Mouse (Mus musculus): ENCODE measurements around the gene Gng7. TPM values are rescaled to one million over a fixed set of nuclear protein-coding genes. Genes with fewer than 3 reads are reported as not detected.
A peak's percentile ranks its signal among the peaks of the same experiment; 100 is the strongest.

The Gng7 gene
- polyA plus RNA-seq, 1 experiment from 2014 or later, result 32.1 TPM

- Histone ChIP-seq H3K4me3 (no peak overlapping the region), H3K4me2 (replicated peaks) (no peak overlapping the region), H3K9me3 (no peaks in the 10 kb centered on the region), H3K27me3 (no peaks in the 10 kb centered on the region), H3K36me3 (no peaks in the 10 kb centered on the region), H3K27ac (replicated peaks) (no peak overlapping the region), H3K9ac (replicated peaks) (no peak overlapping the region), H3K4me1 (peaks cover 16% of the 10 kb centered on the region)
- WGBS, result 92% methylated on average over 5 of the region's 5 CpGs
- ATAC-seq (replicated peaks), result no peak
Measured at GRCm38 (mm10) chr10:80958979-80959637, 55.6 kb downstream of the Gng7 start.

- Histone ChIP-seq H3K9ac (replicated peaks) (no peak overlapping the region), H3K4me2 (replicated peaks) (no peak overlapping the region), H3K27me3 (no peaks in the 10 kb centered on the region), H3K4me3 (no peak overlapping the region), H3K4me1 (peaks cover 7% of the 10 kb centered on the region), H3K36me3 (no peaks in the 10 kb centered on the region), H3K9me3 (no peaks in the 10 kb centered on the region), H3K27ac (replicated peaks) (no peak overlapping the region)
- WGBS, result 71% methylated on average over 4 of the region's 4 CpGs
- no peak for ATAC-seq (replicated peaks)
Measured at GRCm38 (mm10) chr10:80957791-80958190, 57.0 kb downstream of the Gng7 start.

GRCm38 (mm10) chr10:80956901-80957300 is 57.8 kb downstream of the Gng7 start:
- 80% methylated on average over 6 of the region's 6 CpGs for WGBS
- H3K27ac ChIP-seq (replicated peaks), result no peak overlapping the region
- no peak overlapping the region for H3K4me3 ChIP-seq
- no peaks in the 10 kb centered on the region for H3K27me3 ChIP-seq
- H3K36me3 ChIP-seq, result no peaks in the 10 kb centered on the region
- H3K4me1 ChIP-seq, result peaks cover 6% of the 10 kb centered on the region
- H3K9ac ChIP-seq (replicated peaks), result no peak overlapping the region
- ATAC-seq (replicated peaks), result no peak
- no peak overlapping the region for H3K4me2 ChIP-seq (replicated peaks)
- H3K9me3 ChIP-seq, result no peaks in the 10 kb centered on the region

GRCm38 (mm10) chr10:80956385-80956784 is 58.4 kb downstream of the Gng7 start:
- Histone ChIP-seq H3K9ac (replicated peaks) (no peak overlapping the region), H3K4me1 (peaks cover 6% of the 10 kb centered on the region), H3K4me3 (no peak overlapping the region), H3K9me3 (no peaks in the 10 kb centered on the region), H3K27ac (replicated peaks) (no peak overlapping the region), H3K4me2 (replicated peaks) (no peak overlapping the region), H3K27me3 (no peaks in the 10 kb centered on the region), H3K36me3 (no peaks in the 10 kb centered on the region)
- 97% methylated on average over 8 of the region's 8 CpGs for WGBS
- no peak for ATAC-seq (replicated peaks)

- no peak overlapping the region for H3K9ac ChIP-seq (replicated peaks)
- H3K36me3 ChIP-seq, result no peaks in the 10 kb centered on the region
- WGBS, result 22% methylated on average over 9 of the region's 9 CpGs
- H3K27me3 ChIP-seq, result no peaks in the 10 kb centered on the region
- H3K9me3 ChIP-seq, result no peaks in the 10 kb centered on the region
- ATAC-seq (replicated peaks), result 0 out of 2 replicates have a peak, but pooled peaks have one; percentile 38
- H3K27ac ChIP-seq (replicated peaks), result no peak overlapping the region
- H3K4me3 ChIP-seq, result no peak overlapping the region
- peaks cover 6% of the 10 kb centered on the region for H3K4me1 ChIP-seq
- H3K4me2 ChIP-seq (replicated peaks), result no peak overlapping the region
Measured at GRCm38 (mm10) chr10:80955536-80955935, 59.2 kb downstream of the Gng7 start.

- H3K27ac ChIP-seq (replicated peaks), result no peak overlapping the region
- H3K27me3 ChIP-seq, result no peaks in the 10 kb centered on the region
- 77% methylated on average over 6 of the region's 6 CpGs for WGBS
- H3K36me3 ChIP-seq, result no peaks in the 10 kb centered on the region
- no peak overlapping the region for H3K4me3 ChIP-seq
- peaks cover 6% of the 10 kb centered on the region for H3K4me1 ChIP-seq
- no peak overlapping the region for H3K4me2 ChIP-seq (replicated peaks)
- H3K9ac ChIP-seq (replicated peaks), result no peak overlapping the region
- ATAC-seq (replicated peaks), result no peak
- no peaks in the 10 kb centered on the region for H3K9me3 ChIP-seq
Measured at GRCm38 (mm10) chr10:80954843-80955242, 59.9 kb downstream of the Gng7 start.

- Histone ChIP-seq H3K27ac (replicated peaks) (no peak overlapping the region), H3K9me3 (no peaks in the 10 kb centered on the region), H3K4me2 (replicated peaks) (no peak overlapping the region), H3K4me1 (peaks cover 6% of the 10 kb centered on the region), H3K9ac (replicated peaks) (no peak overlapping the region), H3K27me3 (no peaks in the 10 kb centered on the region), H3K36me3 (no peaks in the 10 kb centered on the region), H3K4me3 (no peak overlapping the region)
- ATAC-seq (replicated peaks), result no peak
- whole genome bisulfite sequencing, result 67% methylated on average over 13 of the region's 13 CpGs
Measured at GRCm38 (mm10) chr10:80954415-80954814, 60.3 kb downstream of the Gng7 start.

GRCm38 (mm10) chr10:80952449-80952848 is 62.3 kb downstream of the Gng7 start:
- no peaks in the 10 kb centered on the region for H3K9me3 ChIP-seq
- H3K27me3 ChIP-seq, result no peaks in the 10 kb centered on the region
- peaks cover 9% of the 10 kb centered on the region for H3K4me1 ChIP-seq
- H3K4me3 ChIP-seq, result no peak overlapping the region
- H3K4me2 ChIP-seq (replicated peaks), result no peak overlapping the region
- no peak for ATAC-seq (replicated peaks)
- no peaks in the 10 kb centered on the region for H3K36me3 ChIP-seq
- 76% methylated on average over 15 of the region's 15 CpGs for WGBS
- H3K9ac ChIP-seq (replicated peaks), result no peak overlapping the region
- no peak overlapping the region for H3K27ac ChIP-seq (replicated peaks)

- no peak for ATAC-seq (replicated peaks)
- Histone ChIP-seq H3K9me3 (no peaks in the 10 kb centered on the region), H3K4me2 (replicated peaks) (no peak overlapping the region), H3K9ac (replicated peaks) (no peak overlapping the region), H3K36me3 (no peaks in the 10 kb centered on the region), H3K4me1 (peaks cover 9% of the 10 kb centered on the region), H3K4me3 (no peak overlapping the region), H3K27me3 (no peaks in the 10 kb centered on the region), H3K27ac (replicated peaks) (no peak overlapping the region)
- WGBS, result 77% methylated on average over 10 of the region's 10 CpGs
Measured at GRCm38 (mm10) chr10:80951761-80952390, 62.9 kb downstream of the Gng7 start.

- Histone ChIP-seq H3K4me2 (replicated peaks) (no peak overlapping the region), H3K27ac (replicated peaks) (no peak overlapping the region), H3K27me3 (no peaks in the 10 kb centered on the region), H3K36me3 (no peaks in the 10 kb centered on the region), H3K9ac (replicated peaks) (no peak overlapping the region), H3K4me3 (no peak overlapping the region), H3K4me1 (0 out of 2 replicates have a peak, but pooled peaks cover 3% of the 10 kb centered on the region), H3K9me3 (no peaks in the 10 kb centered on the region)
- WGBS, result 31% methylated on average over 5 of the region's 5 CpGs
- ATAC-seq (replicated peaks), result no peak
Measured at GRCm38 (mm10) chr10:80950314-80950713, 64.4 kb downstream of the Gng7 start.

- Histone ChIP-seq H3K4me1 (0 out of 2 replicates have a peak, but pooled peaks cover 3% of the 10 kb centered on the region), H3K4me3 (no peak overlapping the region), H3K36me3 (no peaks in the 10 kb centered on the region), H3K27me3 (no peaks in the 10 kb centered on the region), H3K9ac (replicated peaks) (no peak overlapping the region), H3K4me2 (replicated peaks) (no peak overlapping the region), H3K27ac (replicated peaks) (no peak overlapping the region), H3K9me3 (no peaks in the 10 kb centered on the region)
- no peak for ATAC-seq (replicated peaks)
- 80% methylated on average over 3 of the region's 3 CpGs for WGBS
Measured at GRCm38 (mm10) chr10:80949081-80949480, 65.7 kb downstream of the Gng7 start.

GRCm38 (mm10) chr10:80948570-80948969 is 66.2 kb downstream of the Gng7 start:
- no peaks in the 10 kb centered on the region for H3K9me3 ChIP-seq
- no peaks in the 10 kb centered on the region for H3K36me3 ChIP-seq
- no peak overlapping the region for H3K27ac ChIP-seq (replicated peaks)
- 0 out of 2 replicates have a peak, but pooled peaks cover 3% of the 10 kb centered on the region for H3K4me1 ChIP-seq
- H3K4me3 ChIP-seq, result no peak overlapping the region
- no peak for ATAC-seq (replicated peaks)
- 20% methylated on average over 6 of the region's 6 CpGs for WGBS
- H3K9ac ChIP-seq (replicated peaks), result no peak overlapping the region
- no peaks in the 10 kb centered on the region for H3K27me3 ChIP-seq
- H3K4me2 ChIP-seq (replicated peaks), result no peak overlapping the region

Data from forebrain, embryonic 15.5 days (tissue).